Mouse (Mus musculus) macrophage (primary cell): ENCODE results near the gene Sec11a. TPM values are rescaled to one million over a fixed set of nuclear protein-coding genes. Genes with fewer than 3 reads are reported as not detected.

Experiments used
- H3K27ac ChIP-seq: fragments of 350-480 bp; formaldehyde crosslinking; 2 replicates; pipeline ENCODE4 v1.9.0; 2021
- H3K36me3 ChIP-seq: fragments of 350-480 bp; formaldehyde crosslinking; 2 replicates; pipeline ENCODE4 v1.9.0; 2021; ENCODE audit errors: inconsistent target
- H3K4me3 ChIP-seq: fragments of 350-480 bp; formaldehyde crosslinking; 2 replicates; pipeline ENCODE4 v1.9.0; 2021; ENCODE audit errors: inconsistent target
- H3K79me2 ChIP-seq: fragments of 350-480 bp; formaldehyde crosslinking; 2 replicates; pipeline ENCODE4 v1.9.0; 2021; ENCODE audit errors: inconsistent target
- WGBS: methylation state at CpG from one replicate; pipeline ENCODE4 v1.1.7; 2026; ENCODE audit warnings: inconsistent platforms; ENCODE audit not compliant: missing documents; 5-methylcytosine and 5-hydroxymethylcytosine counted together
- polyA plus RNA-seq: library from polyadenylated mRNA; stranded (reverse); fragments of 250-400 nt; gene quantifications from 3 replicates; pipeline ENCODE4 v1.2.4, GENCODE M21; 2018; ENCODE audit warnings: inconsistent platforms

Gene Sec11a
- polyA plus RNA-seq, 1 experiment from 2014 or later = 75.1 TPM

- 97% methylated on average over 14 of the region's 14 CpGs for WGBS
- no peak overlapping the region for H3K4me3 ChIP-seq
- H3K79me2 ChIP-seq = no peaks in the 10 kb centered on the region
- H3K27ac ChIP-seq = no peak overlapping the region
- peaks cover 58% of the 10 kb centered on the region for H3K36me3 ChIP-seq
Measured at GRCm38 (mm10) chr7:80894815-80895519, 52.6 kb downstream of the Sec11a start.

- Histone ChIP-seq H3K4me3 (no peak overlapping the region), H3K79me2 (no peaks in the 10 kb centered on the region), H3K27ac (no peak overlapping the region), H3K36me3 (peaks cover 58% of the 10 kb centered on the region)
- WGBS = 97% methylated on average over 7 of the region's 7 CpGs
Measured at GRCm38 (mm10) chr7:80894196-80894595, 53.4 kb downstream of the Sec11a start.

- no peak overlapping the region for H3K27ac ChIP-seq
- no peaks in the 10 kb centered on the region for H3K79me2 ChIP-seq
- peaks cover 58% of the 10 kb centered on the region for H3K36me3 ChIP-seq
- no peak overlapping the region for H3K4me3 ChIP-seq
- 86% methylated on average over 6 of the region's 6 CpGs for WGBS
Measured at GRCm38 (mm10) chr7:80893753-80894129, 53.8 kb downstream of the Sec11a start.

- no peaks in the 10 kb centered on the region for H3K79me2 ChIP-seq
- no peak overlapping the region for H3K4me3 ChIP-seq
- 98% methylated on average over 9 of the region's 15 CpGs for WGBS
- H3K27ac ChIP-seq = no peak overlapping the region
- H3K36me3 ChIP-seq = peaks cover 58% of the 10 kb centered on the region
Measured at GRCm38 (mm10) chr7:80893086-80893752, 54.4 kb downstream of the Sec11a start.

- Histone ChIP-seq H3K79me2 (no peaks in the 10 kb centered on the region), H3K27ac (no peak overlapping the region), H3K4me3 (no peak overlapping the region), H3K36me3 (peaks cover 37% of the 10 kb centered on the region; the same call in 1 of the 2 replicates)
- WGBS = 8% methylated on average over 8 of the region's 13 CpGs
Measured at GRCm38 (mm10) chr7:80889841-80890241, 57.7 kb downstream of the Sec11a start.

- 67% methylated on average over 9 of the region's 9 CpGs for WGBS
- peaks cover 30% of the 10 kb centered on the region; the same call in 1 of the 2 replicates for H3K36me3 ChIP-seq
- H3K4me3 ChIP-seq = no peak overlapping the region
- H3K27ac ChIP-seq = no peak overlapping the region
- H3K79me2 ChIP-seq = no peaks in the 10 kb centered on the region
Measured at GRCm38 (mm10) chr7:80889021-80889511, 58.5 kb downstream of the Sec11a start.

GRCm38 (mm10) chr7:80888595-80888994 is 59.0 kb downstream of the Sec11a start:
- WGBS = 89% methylated on average over 7 of the region's 7 CpGs
- H3K27ac ChIP-seq = no peak overlapping the region
- H3K4me3 ChIP-seq = no peak overlapping the region
- H3K36me3 ChIP-seq = peaks cover 26% of the 10 kb centered on the region; the same call in 1 of the 2 replicates
- no peaks in the 10 kb centered on the region for H3K79me2 ChIP-seq

GRCm38 (mm10) chr7:80885666-80886065 is 61.9 kb downstream of the Sec11a start:
- Histone ChIP-seq H3K27ac (no peak overlapping the region), H3K4me3 (no peak overlapping the region), H3K36me3 (no peaks in the 10 kb centered on the region), H3K79me2 (no peaks in the 10 kb centered on the region)
- 17% methylated on average over 1 of the region's 1 CpGs for WGBS

- no peaks in the 10 kb centered on the region for H3K79me2 ChIP-seq
- WGBS = 12% methylated on average over 14 of the region's 14 CpGs
- no peaks in the 10 kb centered on the region for H3K36me3 ChIP-seq
- H3K4me3 ChIP-seq = no peak overlapping the region
- H3K27ac ChIP-seq = no peak overlapping the region
Measured at GRCm38 (mm10) chr7:80882830-80883505, 64.6 kb downstream of the Sec11a start.

- H3K36me3 ChIP-seq = no peaks in the 10 kb centered on the region
- 92% methylated on average over 36 of the region's 37 CpGs for WGBS
- H3K4me3 ChIP-seq = no peak overlapping the region
- H3K27ac ChIP-seq = no peak overlapping the region
- H3K79me2 ChIP-seq = no peaks in the 10 kb centered on the region
Measured at GRCm38 (mm10) chr7:80875727-80876126, 71.9 kb downstream of the Sec11a start.

- H3K4me3 ChIP-seq = no peak overlapping the region
Measured at GRCm38 (mm10) chr7:80873631-80874030, 73.9 kb downstream of the Sec11a start.

GRCm38 (mm10) chr7:80873038-80873437 is 74.5 kb downstream of the Sec11a start:
- Histone ChIP-seq H3K4me3 (no peak overlapping the region), H3K36me3 (no peaks in the 10 kb centered on the region), H3K79me2 (no peaks in the 10 kb centered on the region), H3K27ac (no peak overlapping the region)
- WGBS = 64% methylated on average over 5 of the region's 5 CpGs

More at GRCm38 (mm10) chr7:80873631-80874030, 73.9 kb downstream of the Sec11a start:
- Histone ChIP-seq H3K79me2 (no peaks in the 10 kb centered on the region), H3K27ac (no peak overlapping the region), H3K36me3 (no peaks in the 10 kb centered on the region)
- 95% methylated on average over 2 of the region's 2 CpGs for WGBS

- Histone ChIP-seq H3K27ac (no peak overlapping the region), H3K79me2 (no peaks in the 10 kb centered on the region), H3K36me3 (no peaks in the 10 kb centered on the region), H3K4me3 (no peak overlapping the region)
- WGBS = 92% methylated on average over 2 of the region's 2 CpGs
Measured at GRCm38 (mm10) chr7:80868686-80869085, 78.9 kb downstream of the Sec11a start.

- 80% methylated on average over 7 of the region's 7 CpGs for WGBS
- H3K79me2 ChIP-seq = no peaks in the 10 kb centered on the region
- no peaks in the 10 kb centered on the region for H3K36me3 ChIP-seq
- H3K4me3 ChIP-seq = no peak overlapping the region
- H3K27ac ChIP-seq = no peak overlapping the region
Measured at GRCm38 (mm10) chr7:80866514-80867147, 80.9 kb downstream of the Sec11a start.
